Mouse (Mus musculus): ENCODE results near the gene Prss8.
"Not testable (repeated sequence)": the region's sequence is repeated elsewhere in the genome, so short reads cannot be mapped to it uniquely, and the experiment has no call there.

Gene Prss8

DNA sequence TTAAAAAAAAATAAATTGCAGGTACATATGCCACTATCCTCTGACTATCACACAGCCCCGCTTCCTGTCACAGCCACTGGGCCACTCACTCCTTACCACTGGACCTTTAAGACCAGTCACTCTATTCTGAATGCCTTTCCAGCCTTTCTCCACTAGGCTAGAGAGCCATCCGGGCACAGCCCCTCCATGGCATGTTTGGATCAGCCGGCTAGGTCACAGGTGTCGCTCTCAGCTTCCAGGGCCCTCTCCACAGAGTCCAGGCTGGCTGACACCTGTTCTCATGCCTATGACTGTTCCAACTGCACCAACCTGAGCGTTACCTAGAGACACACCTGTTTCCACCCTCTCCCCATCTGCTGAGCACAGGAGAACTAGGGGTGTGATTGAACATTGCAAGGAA is 1.3 kb downstream of the Prss8 start:
- DNase-seq (ENCODE audit: low spot score) = no peak

DNA sequence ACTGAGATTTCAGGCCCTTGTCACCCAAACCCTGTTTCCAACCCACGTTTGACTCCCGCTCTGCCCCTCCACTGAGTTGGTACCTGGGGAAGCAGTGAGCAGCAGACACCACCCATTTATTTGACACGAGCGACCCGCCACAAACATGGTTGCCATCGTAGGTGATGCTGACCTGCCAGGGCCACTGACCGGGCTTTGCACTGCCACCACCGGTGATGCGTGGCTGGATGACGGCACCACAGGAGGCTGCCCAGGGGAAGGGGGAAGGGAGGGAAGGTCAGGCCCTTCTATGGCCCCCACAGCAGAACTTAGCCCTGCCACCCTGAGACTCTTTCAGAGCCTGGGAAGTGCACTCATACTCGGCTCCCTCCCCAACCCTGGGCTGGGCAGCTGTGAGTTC is 2.2 kb downstream of the Prss8 start:
- DNase-seq (ENCODE audit: low spot score) = no peak

DNA sequence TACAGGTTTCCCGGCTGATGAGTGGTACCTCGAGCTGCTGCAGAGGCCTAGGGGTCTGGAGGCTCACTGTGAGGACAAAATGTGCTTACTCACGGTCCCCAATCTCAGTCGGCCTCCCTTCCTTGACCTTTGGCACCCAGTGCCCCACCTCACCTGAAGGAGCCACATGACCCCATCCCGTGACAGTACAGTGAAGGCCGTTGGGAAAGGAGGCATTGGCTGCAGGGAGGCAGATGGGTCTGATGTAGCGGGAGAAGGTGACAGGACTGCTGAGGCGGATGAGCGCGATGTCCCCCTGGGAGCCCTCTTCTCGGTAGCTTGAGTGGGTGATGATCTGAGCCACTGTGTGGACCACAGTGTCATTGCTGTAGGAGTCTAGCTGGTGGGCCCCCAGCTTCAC is 3.1 kb downstream of the Prss8 start:
- DNase-seq (ENCODE audit: low spot score) = no peak

DNA sequence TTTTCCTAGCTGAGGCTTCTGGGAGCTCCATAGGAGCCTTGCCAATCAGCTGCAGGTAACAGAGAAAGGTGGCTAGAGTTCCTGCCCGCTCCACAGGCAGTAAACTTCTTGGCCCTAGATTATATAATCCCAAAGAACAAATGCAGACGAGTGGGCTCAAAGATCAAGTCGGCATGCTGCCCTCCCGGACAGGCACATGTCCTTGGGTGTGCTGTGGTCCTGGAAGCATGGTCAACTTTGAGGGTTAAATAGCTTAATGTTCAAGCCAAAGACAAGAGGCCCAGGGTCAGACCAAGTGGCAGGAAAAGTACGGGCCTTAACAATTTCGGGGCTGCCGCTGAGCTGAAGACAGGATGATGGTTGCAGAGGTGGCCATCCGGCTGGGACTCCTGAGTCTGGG is 3.8 kb downstream of the Prss8 start:
- DNase-seq (ENCODE audit: low spot score) = no peak

DNA sequence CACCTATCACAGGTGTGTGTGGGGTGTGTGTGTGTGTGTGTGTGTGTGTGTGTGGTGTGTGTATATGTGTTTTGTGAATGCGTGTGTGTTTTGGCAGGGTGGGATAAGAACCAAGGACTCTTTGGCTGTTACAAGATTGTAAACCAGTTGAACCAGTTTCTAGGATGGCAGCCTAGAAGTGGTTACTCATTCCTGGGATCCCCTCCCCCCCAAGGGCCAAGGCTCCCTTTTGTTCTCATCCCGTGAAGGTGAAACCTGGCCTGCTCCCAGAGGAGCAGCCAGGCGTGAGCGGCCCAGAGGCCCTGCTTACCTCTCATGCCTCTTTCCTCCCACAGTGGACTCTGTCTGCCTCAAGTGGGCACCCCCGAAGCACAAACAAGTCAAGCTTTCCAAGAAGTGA is 4.7 kb downstream of the Prss8 start:
- no peak for DNase-seq (ENCODE audit: low spot score)

DNA sequence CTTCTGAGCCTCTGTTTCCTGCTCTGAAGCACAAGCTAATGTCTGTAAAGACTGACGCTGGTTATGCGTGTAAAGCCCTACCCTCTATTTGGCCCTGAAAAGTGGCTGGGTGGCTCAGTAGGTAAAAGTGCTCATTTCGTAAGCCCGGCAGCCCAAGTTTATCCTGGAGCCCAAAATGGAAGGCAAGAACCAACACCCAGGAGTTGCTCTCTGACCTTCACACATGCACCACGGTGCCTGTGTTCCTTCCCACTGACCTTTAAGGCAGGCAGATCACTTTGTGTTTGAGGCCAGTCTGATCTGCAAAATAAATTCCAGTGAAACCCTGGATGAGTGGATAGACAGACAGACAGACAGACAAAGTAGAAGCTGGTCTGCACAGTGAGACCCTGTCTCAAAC is 6.2 kb downstream of the Prss8 start:
- DNase-seq (ENCODE audit: low spot score) = no peak

DNA sequence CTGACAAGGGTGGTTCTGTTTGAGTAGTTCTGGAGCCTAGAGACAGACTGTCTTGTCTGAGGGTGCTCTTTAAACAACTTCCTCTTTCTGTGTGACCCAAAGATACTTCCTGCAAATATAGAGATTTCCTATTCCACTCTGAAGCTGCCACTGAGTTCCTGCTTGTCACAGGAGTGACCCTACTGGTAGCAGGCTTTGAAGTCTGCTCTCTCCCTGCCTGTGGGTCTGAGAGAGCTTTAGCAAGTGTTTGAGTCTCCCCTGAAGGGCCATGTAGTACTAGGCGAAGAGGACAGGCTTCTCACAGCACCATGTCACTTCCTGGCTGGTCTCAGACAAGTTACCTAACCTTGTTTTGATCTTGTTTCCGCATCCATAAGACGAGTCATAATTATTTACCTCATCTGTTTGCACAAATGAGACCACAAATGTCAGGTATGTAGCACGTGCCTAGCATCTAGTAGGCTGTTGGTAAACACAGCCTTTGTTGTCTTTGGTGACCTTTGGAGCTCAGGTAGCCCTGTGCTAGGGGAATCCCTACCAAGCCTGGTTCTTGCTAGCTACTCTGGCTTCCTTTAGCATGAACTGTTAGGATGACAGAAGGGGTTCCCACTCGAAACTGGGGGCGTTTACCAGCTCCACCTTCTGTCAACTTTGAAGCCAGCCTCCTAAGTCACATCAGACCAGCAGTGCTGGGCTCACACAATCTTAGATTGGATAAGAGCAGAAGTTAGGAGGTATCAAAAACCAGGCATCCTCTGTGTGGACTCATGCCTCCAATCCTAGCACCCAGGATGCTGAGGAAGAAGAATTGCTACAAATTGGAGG is 7.2 kb downstream of the Prss8 start:
- DNase-seq (ENCODE audit: low spot score) = no peak

DNA sequence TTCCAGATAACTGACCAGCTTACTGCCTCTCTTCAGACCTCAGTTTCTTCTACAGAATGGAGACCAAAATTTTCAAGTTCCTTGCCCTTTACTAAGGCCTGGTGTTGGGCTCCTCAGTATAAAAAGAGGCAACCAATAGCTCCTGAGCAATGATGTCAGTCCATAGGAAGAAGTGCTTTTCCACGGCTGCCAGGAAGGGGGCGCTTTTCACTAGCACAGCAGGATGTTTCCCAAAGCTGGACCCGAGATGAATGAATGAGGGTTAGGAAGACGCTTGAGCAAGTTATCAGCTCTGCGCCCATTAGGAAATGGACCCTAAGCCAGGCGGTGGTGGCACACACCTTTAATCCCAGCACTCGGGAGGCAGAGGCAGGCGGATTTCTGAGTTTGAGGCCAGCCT is 8.4 kb downstream of the Prss8 start:
- no peak for DNase-seq (ENCODE audit: low spot score)

DNA sequence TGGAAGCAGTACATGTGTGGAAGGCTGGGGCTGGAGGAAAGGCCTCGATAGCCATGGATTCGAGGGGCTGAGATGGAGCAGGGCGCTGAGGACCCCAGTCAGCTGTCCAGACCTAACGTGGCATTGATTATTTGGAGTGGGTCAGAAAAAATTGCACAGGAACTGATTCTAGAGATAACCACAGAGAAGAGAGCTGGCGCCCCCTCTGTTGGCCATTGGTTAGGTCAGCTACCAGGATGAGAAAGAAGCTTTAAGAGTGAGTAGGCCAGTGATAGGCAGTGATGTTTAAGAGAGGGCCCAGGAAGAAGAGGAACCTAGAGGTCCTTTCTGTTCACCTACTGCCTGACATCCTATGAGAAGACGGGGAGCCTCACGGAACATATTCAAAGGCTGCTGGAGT is 10.6 kb downstream of the Prss8 start:
- no peak for DNase-seq (ENCODE audit: low spot score)

DNA sequence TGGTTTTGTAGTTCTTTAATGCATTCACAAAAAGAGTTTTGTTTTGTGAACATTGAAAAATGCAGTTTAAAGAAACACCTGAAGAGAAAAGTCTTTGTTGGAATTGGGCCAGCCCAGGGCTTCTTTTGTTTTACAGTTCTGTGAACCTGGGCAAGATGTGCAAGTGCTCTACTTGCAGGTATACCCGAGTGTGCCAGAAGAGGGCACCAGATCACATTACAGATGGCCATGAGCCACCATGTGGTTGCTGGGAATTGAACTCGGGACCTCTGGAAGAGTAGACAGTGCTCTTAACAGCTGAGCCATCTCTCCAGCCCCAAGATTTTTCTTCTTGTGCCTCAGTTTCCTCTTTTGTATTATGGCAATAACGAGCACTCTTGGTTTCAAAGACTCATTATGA is 11.7 kb downstream of the Prss8 start:
- DNase-seq (ENCODE audit: low spot score) = no peak

DNA sequence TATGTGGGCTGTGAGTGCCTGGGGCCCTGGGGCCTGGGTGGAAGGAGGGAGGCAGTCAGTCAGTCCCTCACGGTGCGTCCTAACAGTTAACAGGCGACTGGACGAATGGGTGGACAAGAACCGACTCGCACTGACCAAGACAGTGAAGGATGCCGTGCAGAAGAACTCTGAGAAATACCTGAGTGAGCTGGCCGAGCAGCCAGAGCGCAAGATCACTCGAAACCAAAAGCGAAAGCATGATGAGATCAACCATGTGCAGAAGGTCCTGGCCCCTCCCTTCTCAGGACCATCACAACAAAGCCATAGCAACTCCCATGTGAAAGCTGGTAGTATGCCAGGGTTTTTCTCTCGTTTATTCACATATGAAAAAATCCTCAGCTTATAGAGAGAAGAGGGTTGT is 14.6 kb downstream of the Prss8 start:
- no peak for DNase-seq (ENCODE audit: low spot score)

DNA sequence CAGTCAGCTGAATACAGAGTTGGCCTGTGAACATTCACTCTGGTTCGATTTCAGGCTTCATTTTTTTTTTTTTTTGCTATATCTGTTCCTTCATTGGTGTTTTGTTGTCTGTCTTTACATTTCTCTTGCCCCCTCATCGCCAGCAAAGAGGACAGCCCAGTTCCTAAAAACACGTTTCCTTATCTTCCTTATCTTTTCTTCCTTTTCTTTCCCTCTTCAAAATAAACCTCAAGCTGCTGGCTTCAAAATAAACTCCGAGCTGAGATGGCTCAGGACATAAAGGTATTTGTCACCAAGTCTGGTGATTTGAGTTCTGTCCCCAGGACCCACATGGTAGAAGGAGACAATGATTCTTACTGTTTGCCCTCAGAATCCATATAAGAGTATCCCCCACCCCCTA is 17.0 kb downstream of the Prss8 start:
- DNase-seq (ENCODE audit: low spot score) = no peak

DNA sequence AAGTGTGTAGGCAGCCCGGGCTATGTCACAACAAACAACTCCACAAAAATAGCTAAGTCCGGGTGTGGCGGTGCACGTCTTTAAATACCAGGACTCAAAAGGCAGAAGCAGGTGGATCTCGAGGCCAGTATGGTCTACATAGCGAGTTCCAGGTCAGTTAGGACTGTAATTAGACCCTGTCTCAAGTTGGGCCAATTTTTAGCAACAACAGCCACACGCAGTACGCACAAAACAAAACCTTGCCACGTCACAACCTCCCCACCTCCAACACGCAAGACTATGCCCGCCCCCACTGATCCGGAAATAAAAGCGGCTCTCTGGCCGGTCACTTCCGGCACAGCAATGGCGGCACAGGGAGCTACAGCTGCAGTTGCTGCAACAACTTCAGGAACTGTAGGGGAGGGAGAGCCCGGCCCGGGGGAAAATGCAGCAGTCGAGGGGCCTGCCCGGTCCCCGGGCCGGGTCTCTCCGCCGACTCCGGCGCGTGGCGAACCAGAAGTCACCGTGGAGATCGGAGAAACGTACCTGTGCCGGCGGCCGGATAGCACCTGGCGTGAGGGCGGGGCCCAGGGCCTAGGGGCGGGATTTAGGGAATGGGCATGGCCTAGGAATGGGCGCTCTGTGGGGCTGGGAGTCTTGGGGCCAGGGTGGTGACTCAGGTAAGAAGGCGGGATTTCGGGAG is 17.6 kb downstream of the Prss8 start, which contains the start of gene Kat8:
Gene Kat8 (plus strand): TSS at position 327 of the 682 bp plus-strand sequence.
- DNase-seq (ENCODE audit: low spot score) = peak; percentile 83

DNA sequence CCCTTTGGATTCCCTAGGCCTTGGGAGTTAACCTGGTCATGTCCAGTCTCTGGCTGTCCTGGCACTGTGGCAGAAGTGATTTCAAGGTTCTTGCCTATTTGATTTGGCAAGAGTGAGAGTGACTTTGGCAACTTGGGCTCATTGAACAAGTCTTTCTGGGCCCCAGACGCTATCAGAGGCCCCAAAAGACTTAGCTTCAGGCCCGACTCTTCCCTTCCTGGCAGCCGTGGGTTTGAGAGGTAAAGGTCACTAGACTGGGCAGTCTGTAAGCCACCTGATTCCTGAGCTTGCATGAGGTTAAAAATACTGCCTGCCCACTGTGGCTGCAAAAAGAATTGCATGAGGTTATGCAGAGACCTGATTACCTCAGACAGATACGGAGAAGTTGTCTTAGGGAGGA is 21.2 kb downstream of the Prss8 start:
- no peak for DNase-seq (ENCODE audit: low spot score)

DNA sequence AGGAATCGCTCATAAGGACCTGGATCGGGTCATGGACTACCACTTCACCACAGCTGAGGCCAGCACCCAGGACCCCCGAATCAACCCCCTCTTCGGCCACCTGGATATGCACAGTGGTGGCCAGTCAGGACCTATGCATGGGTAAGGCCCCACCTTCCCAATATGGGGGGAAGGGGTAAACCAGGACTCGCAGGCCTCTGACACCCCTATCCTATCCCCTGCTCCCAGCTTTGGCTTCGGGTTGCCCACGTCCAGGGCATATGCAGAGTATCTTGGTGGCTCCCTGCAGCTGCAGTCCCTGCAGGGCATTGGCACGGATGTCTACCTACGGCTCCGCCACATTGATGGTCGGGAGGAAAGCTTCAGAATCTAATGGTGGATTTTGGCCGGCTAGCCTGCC is 22.0 kb downstream of the Prss8 start:
- no peak for DNase-seq (ENCODE audit: low spot score)

DNA sequence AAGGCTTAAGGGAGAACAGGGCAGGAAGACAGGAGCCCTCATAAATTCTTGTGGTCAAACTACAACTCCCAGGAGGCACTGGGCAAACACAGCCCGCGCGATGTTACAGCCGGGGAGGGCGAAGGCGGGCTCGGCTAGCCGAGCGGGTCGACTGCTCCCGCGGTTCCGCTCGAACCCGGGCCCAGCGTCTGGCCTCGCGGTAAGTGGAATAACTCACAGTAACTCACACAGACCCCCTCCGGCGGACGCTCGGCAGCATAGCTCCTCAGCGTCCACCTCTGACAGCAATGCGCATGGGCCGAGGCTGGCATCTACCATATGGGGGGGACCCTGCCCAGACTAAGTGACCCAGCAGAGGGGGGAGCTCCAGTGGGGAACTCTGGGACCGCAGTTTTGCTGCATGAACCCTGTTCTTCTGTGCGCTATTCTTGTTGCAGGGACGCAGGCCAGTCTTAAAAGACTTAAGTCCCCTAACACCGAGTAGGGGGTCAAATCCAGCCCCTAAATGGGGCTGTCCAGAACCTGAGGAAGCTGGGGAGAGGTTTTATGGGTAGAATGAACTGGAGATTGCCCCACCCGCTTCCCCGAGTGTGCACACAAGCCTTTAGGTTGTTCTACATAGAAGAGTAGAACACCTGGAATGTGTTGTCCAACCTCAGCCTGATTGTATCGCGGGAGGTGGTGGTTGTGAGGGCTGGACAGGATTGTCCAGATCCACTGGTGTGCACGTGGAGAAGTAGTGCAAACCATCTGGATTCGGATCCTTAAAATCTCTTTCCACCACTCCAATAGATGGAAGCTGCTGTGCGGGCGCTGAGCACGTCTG is 25.7 kb downstream of the Prss8 start, which contains the start of gene Bckdk:
Gene Bckdk (plus strand): TSS at position 112 of the 826 bp plus-strand sequence.
- DNase-seq (ENCODE audit: low spot score) = peak; percentile 79

DNA sequence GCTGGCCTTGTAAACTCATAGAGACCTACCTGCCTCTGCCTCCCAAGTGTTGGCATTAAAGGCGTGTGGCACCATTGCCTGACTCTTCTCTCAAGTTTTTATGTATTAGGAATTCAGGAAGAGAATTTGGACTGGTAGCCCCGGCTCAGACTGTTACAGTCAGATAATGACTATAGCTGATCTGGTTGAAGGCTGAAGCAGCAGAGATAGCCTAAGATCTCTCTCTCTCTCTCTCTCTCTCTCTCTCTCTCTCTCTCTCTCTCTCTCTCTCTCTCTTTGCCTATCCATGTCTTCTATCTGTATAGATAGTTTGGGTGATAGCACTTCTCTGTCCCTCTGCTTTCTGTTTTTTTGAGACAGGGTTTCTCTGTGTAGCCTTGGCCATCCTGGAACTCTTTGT is 28.1 kb downstream of the Prss8 start:
- no peak for DNase-seq (ENCODE audit: low spot score)

DNA sequence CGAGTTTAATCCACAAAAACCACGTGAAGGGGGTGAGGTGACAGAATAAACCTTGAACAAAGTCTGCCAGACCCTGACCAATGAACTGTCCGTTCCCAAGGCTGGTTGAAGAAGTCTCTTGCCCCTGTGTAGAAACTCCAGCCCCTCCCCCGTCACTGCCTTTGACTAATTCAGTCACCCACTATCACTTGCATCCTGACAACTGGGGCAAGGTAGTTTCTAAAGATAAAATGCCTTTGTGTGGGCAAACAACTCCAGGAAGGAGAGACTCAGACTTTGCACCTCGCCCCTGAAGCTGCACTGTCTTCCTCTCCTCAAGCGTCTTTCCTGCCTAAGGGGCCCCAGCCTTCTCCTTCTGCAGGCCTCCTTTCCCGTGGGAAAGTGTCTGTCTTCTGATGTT is 29.9 kb downstream of the Prss8 start:
- no peak for DNase-seq (ENCODE audit: low spot score)

DNA sequence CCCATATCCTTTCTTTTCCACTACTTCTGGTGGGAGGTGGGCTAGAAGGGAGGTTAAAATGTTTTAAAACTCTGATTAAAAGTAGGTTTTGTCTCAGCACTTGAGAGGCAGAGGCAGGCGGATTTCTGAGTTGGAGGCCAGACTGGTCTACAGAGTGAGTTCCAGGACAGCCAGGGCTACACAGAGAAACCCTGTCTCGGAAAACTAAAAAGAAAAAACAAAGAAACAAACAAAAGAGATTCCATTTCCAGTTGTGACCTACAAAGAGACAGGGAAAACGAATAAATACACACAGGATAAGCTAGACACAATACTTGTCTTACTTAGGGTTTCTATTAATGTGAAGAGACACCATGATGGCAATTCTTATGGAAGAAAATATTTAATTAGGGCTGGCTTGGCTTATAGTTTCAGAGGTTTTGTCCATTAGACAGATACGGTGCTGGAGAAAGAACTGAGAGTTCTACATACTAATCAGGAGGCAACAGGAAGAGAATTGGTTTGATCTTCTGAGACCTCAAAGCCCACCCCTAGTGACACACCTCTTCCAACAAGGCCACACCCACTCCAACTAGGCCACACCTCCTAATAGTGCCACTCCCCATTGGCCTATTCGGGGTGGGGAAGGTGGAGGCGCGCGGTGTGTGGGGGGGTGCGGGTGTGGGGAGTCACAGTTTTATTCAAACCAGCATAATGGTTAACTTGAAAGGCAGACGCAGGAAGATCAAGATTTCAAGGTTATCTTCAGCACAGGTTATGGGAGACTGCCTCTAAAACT is 31.5 kb downstream of the Prss8 start:
- DNase-seq (ENCODE audit: low spot score) = no peak

DNA sequence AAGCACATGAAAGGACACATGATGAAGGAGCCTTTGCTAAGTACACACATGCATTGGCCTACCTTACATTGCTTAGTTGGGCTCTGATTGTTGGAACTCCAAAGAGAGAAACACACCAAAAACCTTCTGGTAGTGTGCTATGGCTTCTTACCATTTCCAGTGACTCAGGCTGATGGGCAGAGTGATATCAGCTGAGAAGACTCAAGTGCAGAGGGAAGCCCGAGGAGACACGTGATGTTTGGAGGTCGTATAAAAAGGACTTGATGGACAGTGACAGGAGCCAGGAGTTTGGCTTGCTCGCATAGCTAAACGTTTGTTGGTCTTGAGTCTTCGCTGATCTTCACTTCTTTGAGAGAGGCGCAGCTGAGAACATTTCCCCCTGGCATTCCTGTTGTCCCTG is 32.4 kb downstream of the Prss8 start:
- DNase-seq (ENCODE audit: low spot score) = no peak

DNA sequence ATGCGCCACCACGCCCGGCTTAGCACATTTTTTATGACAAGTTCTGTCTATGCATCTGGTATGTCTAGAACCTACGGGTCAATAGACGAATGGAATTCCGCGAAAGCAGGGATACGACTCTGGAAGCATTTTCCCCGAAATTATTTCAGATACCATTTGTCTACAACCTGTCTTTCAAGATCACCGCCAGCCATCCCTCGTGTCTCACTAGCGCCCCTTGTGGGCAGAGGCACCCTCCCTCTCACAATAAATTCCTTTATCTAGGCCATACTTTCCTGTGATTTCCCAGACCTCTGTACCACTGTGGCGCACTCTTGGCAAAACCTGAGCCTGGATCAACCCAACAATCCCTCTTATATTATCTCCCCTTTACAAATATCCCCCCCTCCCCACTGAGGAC is 33.5 kb downstream of the Prss8 start:
- DNase-seq (ENCODE audit: low spot score) = peak; percentile 48

DNA sequence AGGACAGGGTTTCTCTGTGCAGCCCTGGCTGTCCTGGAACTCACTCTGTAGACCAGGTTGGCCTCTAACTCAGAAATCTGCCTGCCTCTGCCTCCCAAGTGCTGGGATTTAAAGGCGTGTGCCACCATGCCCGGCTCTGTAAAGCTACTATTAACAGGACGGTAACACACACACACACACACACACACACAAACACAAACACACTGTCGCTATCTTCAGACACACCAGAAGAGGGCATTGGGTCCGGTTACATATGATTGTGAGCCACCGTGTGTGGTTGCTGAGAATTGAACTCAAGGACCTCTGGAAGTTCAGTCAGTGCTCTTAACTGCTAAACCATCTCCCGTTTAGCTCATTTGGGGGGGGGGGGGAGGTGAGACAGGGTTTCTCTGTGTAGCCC is 34.0 kb downstream of the Prss8 start:
- not testable (repeated sequence) for DNase-seq (ENCODE audit: low spot score)

All from ovary, postnatal 36 days (tissue).